Mouse (Mus musculus) MEL (cell line): ENCODE data around the gene Poc1a. TPM values are rescaled to one million over a fixed set of nuclear protein-coding genes. Genes with fewer than 3 reads are reported as not detected.

ENCODE experiments used
- DNase-seq: peaks from one replicate; pipeline ENCODE4 v3.0.0; 2011; ENCODE audit warnings: low read depth, low spot score
- H3K27ac ChIP-seq: 2 replicates; pipeline ENCODE4 v1.5.1; 2012; ENCODE audit warnings: low read depth, mild to moderate bottlenecking, control low read depth, low read length, moderate library complexity; ENCODE audit not compliant: control insufficient read depth
- H3K27me3 ChIP-seq, 2 experiments: fragments of 150-350 bp in 1 of 2; sonication (generic) in 1 of 2; 2 replicates each; pipeline ENCODE4 v1.6.1; 2012; ENCODE audit warnings: low read length in 2 of 2, mild to moderate bottlenecking in 2 of 2, improper control_type of control experiment in 1 of 2, moderate library complexity in 1 of 2; ENCODE audit not compliant: insufficient read depth in 2 of 2, control insufficient read depth in 1 of 2
- H3K36me3 ChIP-seq, 2 experiments: 2 replicates each; pipeline ENCODE4 v1.6.1; 2012 to 2014; ENCODE audit warnings: low read length in 2 of 2, improper control_type of control experiment in 1 of 2, inconsistent platforms in 1 of 2, mild to moderate bottlenecking in 1 of 2; ENCODE audit not compliant: insufficient read depth in 2 of 2, control insufficient read depth in 1 of 2
- H3K4me1 ChIP-seq, 2 experiments: fragments of 150-350 bp in 1 of 2; sonication (generic) in 1 of 2; 2 replicates each; pipeline ENCODE4 v1.6.1; 2012; ENCODE audit warnings: low read length in 2 of 2, improper control_type of control experiment in 1 of 2, mild to moderate bottlenecking in 1 of 2; ENCODE audit not compliant: insufficient read depth in 2 of 2, control insufficient read depth in 1 of 2
- H3K4me3 ChIP-seq, 2 experiments: fragments of 150-350 bp in 1 of 2; sonication (generic) in 1 of 2; 2 replicates each; pipeline ENCODE4 v1.5.1; 2012; ENCODE audit warnings: low read depth in 2 of 2, low read length in 2 of 2, mild to moderate bottlenecking in 2 of 2, moderate library complexity in 2 of 2, control low read depth in 1 of 2, improper control_type of control experiment in 1 of 2; ENCODE audit not compliant: control insufficient read depth in 1 of 2, insufficient read depth in 1 of 2
- H3K79me2 ChIP-seq: 2 replicates; pipeline ENCODE4 v1.6.1; 2012; ENCODE audit warnings: mild to moderate bottlenecking, low read length, moderate library complexity; ENCODE audit not compliant: control insufficient read depth, poor library complexity, insufficient read depth
- H3K9ac ChIP-seq: 2 replicates; pipeline ENCODE4 v1.6.1; 2012; ENCODE audit warnings: low read depth, mild to moderate bottlenecking, control low read depth, low read length, moderate library complexity; ENCODE audit not compliant: control insufficient read depth, poor library complexity, severe bottlenecking
- H3K9me3 ChIP-seq: fragments of 150-350 bp; sonication (generic); replicated peaks from 2 replicates; pipeline ENCODE4 v1.6.1; 2012; ENCODE audit warnings: mild to moderate bottlenecking, low read length, improper control_type of control experiment, moderate library complexity; ENCODE audit not compliant: insufficient read depth
- BHLHE40 ChIP-seq: IDR thresholded peaks from 2 replicates; pipeline ENCODE4 v1.6.1; 2012; ENCODE audit warnings: low read depth, mild to moderate bottlenecking, inconsistent platforms, low read length, improper control_type of control experiment, borderline replicate concordance
- CHD2 ChIP-seq: IDR thresholded peaks from 2 replicates; pipeline ENCODE4 v1.6.1; 2011; ENCODE audit warnings: low read length, improper control_type of control experiment
- CTCF ChIP-seq, 3 experiments: IDR thresholded peaks in 2 of 3; conservative IDR thresholded peaks in 1 of 3; 2 replicates each; pipeline ENCODE4 v1.5.1; 2011 to 2012; ENCODE audit warnings: low read length in 3 of 3, low read depth in 2 of 3, mild to moderate bottlenecking in 2 of 3, improper control_type of control experiment in 1 of 3, inconsistent platforms in 1 of 3, mixed read lengths in 1 of 3, moderate library complexity in 1 of 3; ENCODE audit not compliant: control insufficient read depth in 1 of 3, insufficient read depth in 1 of 3, poor library complexity in 1 of 3, severe bottlenecking in 1 of 3
- ELF1 ChIP-seq: IDR thresholded peaks from 2 replicates; pipeline ENCODE4 v1.6.1; 2014; ENCODE audit warnings: low read depth, mild to moderate bottlenecking, inconsistent platforms, low read length, improper control_type of control experiment, moderate library complexity
- EP300 ChIP-seq, 2 experiments: IDR thresholded peaks; 2 replicates each; pipeline ENCODE4 v1.6.1; 2011; ENCODE audit warnings: improper control_type of control experiment in 2 of 2, low read length in 2 of 2, low read depth in 1 of 2, mild to moderate bottlenecking in 1 of 2
- ETS1 ChIP-seq: IDR thresholded peaks from 2 replicates; pipeline ENCODE4 v1.6.1; 2012; ENCODE audit warnings: low read depth, mild to moderate bottlenecking, inconsistent platforms, low read length, improper control_type of control experiment, moderate library complexity
- GATA1 ChIP-seq: IDR thresholded peaks from 2 replicates; pipeline ENCODE4 v1.6.1; 2011; ENCODE audit warnings: low read depth, low read length, improper control_type of control experiment
- MAFK ChIP-seq: IDR thresholded peaks from 2 replicates; pipeline ENCODE4 v1.6.1; 2011; ENCODE audit warnings: low read depth, mild to moderate bottlenecking, low read length, improper control_type of control experiment, borderline replicate concordance
- MAZ ChIP-seq: IDR thresholded peaks from 2 replicates; pipeline ENCODE4 v1.6.1; 2012; ENCODE audit warnings: low read depth, mild to moderate bottlenecking, inconsistent platforms, low read length, improper control_type of control experiment
- MYB ChIP-seq: IDR thresholded peaks from 2 replicates; pipeline ENCODE4 v1.6.1; 2011; ENCODE audit warnings: mild to moderate bottlenecking, low read depth, low read length, improper control_type of control experiment
- NRF1 ChIP-seq: IDR thresholded peaks from 2 replicates; pipeline ENCODE4 v1.6.1; 2014; ENCODE audit warnings: low read depth, mild to moderate bottlenecking, inconsistent platforms, low read length, improper control_type of control experiment, moderate library complexity; ENCODE audit not compliant: poor library complexity, insufficient read depth, severe bottlenecking
- POLR2AphosphoS5 ChIP-seq: IDR thresholded peaks from 2 replicates; pipeline ENCODE4 v1.6.1; 2012; ENCODE audit warnings: low read depth, borderline replicate concordance, mild to moderate bottlenecking, inconsistent platforms, low read length, moderate library complexity, mixed read lengths
- RAD21 ChIP-seq: IDR thresholded peaks from 2 replicates; pipeline ENCODE4 v1.6.1; 2011; ENCODE audit warnings: mild to moderate bottlenecking, low read depth, low read length, improper control_type of control experiment
- SIN3A ChIP-seq: IDR thresholded peaks from 2 replicates; pipeline ENCODE4 v1.6.1; 2012; ENCODE audit warnings: low read length, improper control_type of control experiment, inconsistent platforms
- SMC3 ChIP-seq: IDR thresholded peaks from 2 replicates; pipeline ENCODE4 v1.6.1; 2011; ENCODE audit warnings: low read depth, low read length, improper control_type of control experiment
- TAL1 ChIP-seq: IDR thresholded peaks from 2 replicates; pipeline ENCODE4 v1.6.1; 2012; ENCODE audit warnings: mild to moderate bottlenecking, inconsistent platforms, low read length, moderate library complexity, mixed read lengths
- TCF12 ChIP-seq: IDR thresholded peaks from 2 replicates; pipeline ENCODE4 v1.6.1; 2014; ENCODE audit warnings: low read depth, mild to moderate bottlenecking, inconsistent platforms, low read length, improper control_type of control experiment, moderate library complexity
- UBTF ChIP-seq: IDR thresholded peaks from 2 replicates; pipeline ENCODE4 v1.6.1; 2012; ENCODE audit warnings: low read depth, mild to moderate bottlenecking, inconsistent platforms, low read length, improper control_type of control experiment, moderate library complexity, borderline replicate concordance; ENCODE audit not compliant: insufficient read depth
- ZC3H11A ChIP-seq: IDR thresholded peaks from 2 replicates; pipeline ENCODE4 v1.6.1; 2012; ENCODE audit warnings: low read depth, mild to moderate bottlenecking, inconsistent platforms, low read length, improper control_type of control experiment
- ZNF384 ChIP-seq: IDR thresholded peaks from 2 replicates; pipeline ENCODE4 v1.6.1; 2012; ENCODE audit warnings: low read depth, mild to moderate bottlenecking, inconsistent platforms, low read length, improper control_type of control experiment
- polyA plus RNA-seq, 2 experiments: library from polyadenylated mRNA; stranded (reverse) in 1 of 2; unstranded in 1 of 2; fragments of >175 nt in 1 of 2; fragments of >200 nt in 1 of 2; gene quantifications; 2 replicates each; pipeline versions ENCODE4 v1.2.1 to v1.2.4; 2012; ENCODE audit warnings: low replicate concordance in 2 of 2, low read depth in 1 of 2; ENCODE audit not compliant: insufficient read length in 2 of 2, insufficient read depth in 1 of 2, missing spikeins in 1 of 2
- total RNA-seq: library from RNA; depleted of rRNA; stranded (reverse); fragments of 300-350 nt; gene quantifications from 2 replicates; pipeline ENCODE4 v1.2.3, GENCODE M21; 2012

The Poc1a gene
- total and polyA plus RNA-seq, 3 experiments: 33.8 to 41.3 TPM; not detected in 1

- no peak overlapping the region for H3K27ac ChIP-seq
- TF ChIP-seq MYB (no peak), CTCF (IDR thresholded peaks at IDR 0.05 in 2 of 3, conservative IDR thresholded peaks at IDR 0.05 in 1 of 3; ENCODE audit: control insufficient read depth in 1 of 3, insufficient read depth in 1 of 3, low read depth in 2 of 3, low read length in 3 of 3, poor library complexity in 1 of 3, severe bottlenecking in 1 of 3) (peak; percentile 13 to 44 (median 33); a peak in 4 of 6 replicates), UBTF (no peak), SMC3 (peak; percentile 55)
These were observed 68.2 kb downstream of the Poc1a start for GRCm38 (mm10) chr9:106349075-106349474.

GRCm38 (mm10) chr9:106351178-106351577 is 70.3 kb downstream of the Poc1a start:
- Histone ChIP-seq H3K27me3 (no peaks in the 10 kb centered on the region), H3K36me3 (no peaks in the 10 kb centered on the region), H3K9ac (no peak overlapping the region), H3K9me3 (no peaks in the 10 kb centered on the region), H3K4me3 (no peak overlapping the region), H3K79me2 (no peaks in the 10 kb centered on the region), H3K4me1 (no peaks in the 10 kb centered on the region), H3K27ac (no peak overlapping the region)
- DNase-seq: no peak
- peak in 2 of 3 experiments; percentile 4 to 13; a peak in 1 of 6 replicates for TF ChIP-seq CTCF (IDR thresholded peaks at IDR 0.05 in 2 of 3, conservative IDR thresholded peaks at IDR 0.05 in 1 of 3; ENCODE audit: control insufficient read depth in 1 of 3, insufficient read depth in 1 of 3, low read depth in 2 of 3, low read length in 3 of 3, poor library complexity in 1 of 3, severe bottlenecking in 1 of 3)
- TF ChIP-seq MAFK: no peak
- TF ChIP-seq SMC3: peak; percentile 21; the same call in 1 of the 2 replicates
- TF ChIP-seq MYB: no peak

More at GRCm38 (mm10) chr9:106349075-106349474, 68.2 kb downstream of the Poc1a start:
- Histone ChIP-seq H3K9ac (no peak overlapping the region), H3K27me3 (no peaks in the 10 kb centered on the region), H3K79me2 (no peaks in the 10 kb centered on the region), H3K36me3 (no peaks in the 10 kb centered on the region), H3K4me3 (no peak overlapping the region), H3K9me3 (no peaks in the 10 kb centered on the region), H3K4me1 (no peaks in the 10 kb centered on the region)
- DNase-seq: peak; percentile 28

DNA sequence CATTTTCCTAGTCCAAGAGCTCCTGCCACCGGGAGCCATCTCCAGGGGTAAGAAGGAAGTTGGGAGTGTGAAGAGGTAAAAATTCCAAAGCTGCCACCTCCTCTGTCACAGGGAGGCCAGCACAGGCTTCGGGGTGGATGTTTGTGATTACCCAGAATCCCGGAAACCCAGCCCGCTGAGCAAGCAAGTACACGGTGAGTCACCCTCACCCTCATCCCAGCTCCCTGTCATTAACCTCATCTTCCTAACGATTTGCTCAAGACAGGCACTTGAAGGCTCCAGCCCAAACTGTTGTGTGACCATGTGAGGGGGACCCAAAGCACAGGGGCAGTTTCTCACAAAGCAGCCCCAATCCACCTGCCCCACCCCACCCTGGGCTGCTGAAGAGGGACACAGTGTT is 72.9 kb downstream of the Poc1a start:
- H3K4me3 ChIP-seq: no peak overlapping the region
- no peak for TF ChIP-seq RAD21
- TF ChIP-seq EP300 (IDR thresholded peaks at IDR 0.05; ENCODE audit: low read depth in 1 of 2, low read length in 2 of 2): no peak
- TF ChIP-seq CTCF (IDR thresholded peaks at IDR 0.05 in 2 of 3, conservative IDR thresholded peaks at IDR 0.05 in 1 of 3; ENCODE audit: control insufficient read depth in 1 of 3, insufficient read depth in 1 of 3, low read depth in 2 of 3, low read length in 3 of 3, poor library complexity in 1 of 3, severe bottlenecking in 1 of 3): no peak
- no peak for TF ChIP-seq CHD2
- no peak for TF ChIP-seq MAZ
- no peak for TF ChIP-seq NRF1
- TF ChIP-seq SIN3A: no peak
- TF ChIP-seq SMC3: no peak
- TF ChIP-seq BHLHE40: no peak
- no peak for TF ChIP-seq POLR2AphosphoS5
- TF ChIP-seq GATA1: no peak
- no peak for TF ChIP-seq UBTF
- TF ChIP-seq TAL1: no peak
- TF ChIP-seq ZNF384: no peak
- TF ChIP-seq MAFK: no peak
- TF ChIP-seq TCF12: no peak
- no peak for TF ChIP-seq ETS1
- no peak for TF ChIP-seq ZC3H11A
- TF ChIP-seq ELF1: no peak
- no peaks in the 10 kb centered on the region for H3K27me3 ChIP-seq
- no peaks in the 10 kb centered on the region for H3K36me3 ChIP-seq
- no peaks in the 10 kb centered on the region for H3K79me2 ChIP-seq
- H3K4me1 ChIP-seq: no peaks in the 10 kb centered on the region
- H3K9me3 ChIP-seq: no peaks in the 10 kb centered on the region
- no peak for DNase-seq
- H3K9ac ChIP-seq: no peak overlapping the region
- no peak overlapping the region for H3K27ac ChIP-seq
